Mouse (Mus musculus) heart, embryonic 16.5 days (tissue): ENCODE data around the gene Cers6. TPM values are rescaled to one million over a fixed set of nuclear protein-coding genes. Genes with fewer than 3 reads are reported as not detected.
A peak's percentile ranks its signal among the peaks of the same experiment; 100 is the strongest.

ENCODE experiments used
- ATAC-seq: fragments of 200-750 bp; cut with Nextera tagmentation; replicated peaks from 2 replicates; pipeline ENCODE4 v1.8.0; 2017; ENCODE audit warnings: moderate number of reproducible peaks; ENCODE audit not compliant: insufficient read depth, low FRiP score; ENCODE audit errors: extremely low read depth
- H3K27ac ChIP-seq: fragments of 300-500 bp; sonication (generic); 2 replicates; pipeline ENCODE4 v1.5.1; 2014; ENCODE audit warnings: mild to moderate bottlenecking, low read length, control low read depth, moderate library complexity
- H3K27me3 ChIP-seq: fragments of 300-500 bp; sonication (generic); 2 replicates; pipeline ENCODE4 v1.6.1; 2014; ENCODE audit warnings: low read length, mixed read lengths; ENCODE audit not compliant: control insufficient read depth, insufficient read depth
- H3K36me3 ChIP-seq: fragments of 300-500 bp; sonication (generic); 2 replicates; pipeline ENCODE4 v1.6.1; 2014; ENCODE audit not compliant: control insufficient read depth, insufficient read depth
- H3K4me1 ChIP-seq: fragments of 300-500 bp; sonication (generic); 2 replicates; pipeline ENCODE4 v1.6.1; 2014; ENCODE audit warnings: low read length, mixed read lengths; ENCODE audit not compliant: control insufficient read depth, insufficient read depth
- H3K4me2 ChIP-seq: fragments of 300-500 bp; sonication (generic); 2 replicates; pipeline ENCODE4 v1.6.1; 2014; ENCODE audit warnings: low read depth, mild to moderate bottlenecking, control low read depth, low read length
- H3K4me3 ChIP-seq: fragments of 300-500 bp; sonication (generic); 2 replicates; pipeline ENCODE4 v1.5.1; 2014; ENCODE audit warnings: mild to moderate bottlenecking, control low read depth, low read length
- H3K9ac ChIP-seq: fragments of 300-500 bp; sonication (generic); 2 replicates; pipeline ENCODE4 v1.6.1; 2014; ENCODE audit warnings: low read length, control low read depth
- H3K9me3 ChIP-seq: fragments of 300-500 bp; sonication (generic); replicated peaks from 2 replicates; pipeline ENCODE4 v1.6.1; 2016; ENCODE audit warnings: low read length; ENCODE audit not compliant: control insufficient read depth
- WGBS: fragments of 180-500 bp; shearing (Covaris S2); extraction: QIAGEN DNeasy Blood & Tissue Kit; methylation state at CpG from one replicate; pipeline ENCODE4 v1.1.7; 2014; 5-methylcytosine and 5-hydroxymethylcytosine counted together
- polyA plus RNA-seq: library from polyadenylated mRNA; unstranded; fragments of >200 nt; fragmentation: Nextera tagmentation; extraction: Ambion mirVana; gene quantifications from 2 replicates; pipeline ENCODE4 v1.2.1, GENCODE M21; 2015

Gene Cers6
- polyA plus RNA-seq, 1 experiment from 2014 or later: 22.3 TPM

DNA sequence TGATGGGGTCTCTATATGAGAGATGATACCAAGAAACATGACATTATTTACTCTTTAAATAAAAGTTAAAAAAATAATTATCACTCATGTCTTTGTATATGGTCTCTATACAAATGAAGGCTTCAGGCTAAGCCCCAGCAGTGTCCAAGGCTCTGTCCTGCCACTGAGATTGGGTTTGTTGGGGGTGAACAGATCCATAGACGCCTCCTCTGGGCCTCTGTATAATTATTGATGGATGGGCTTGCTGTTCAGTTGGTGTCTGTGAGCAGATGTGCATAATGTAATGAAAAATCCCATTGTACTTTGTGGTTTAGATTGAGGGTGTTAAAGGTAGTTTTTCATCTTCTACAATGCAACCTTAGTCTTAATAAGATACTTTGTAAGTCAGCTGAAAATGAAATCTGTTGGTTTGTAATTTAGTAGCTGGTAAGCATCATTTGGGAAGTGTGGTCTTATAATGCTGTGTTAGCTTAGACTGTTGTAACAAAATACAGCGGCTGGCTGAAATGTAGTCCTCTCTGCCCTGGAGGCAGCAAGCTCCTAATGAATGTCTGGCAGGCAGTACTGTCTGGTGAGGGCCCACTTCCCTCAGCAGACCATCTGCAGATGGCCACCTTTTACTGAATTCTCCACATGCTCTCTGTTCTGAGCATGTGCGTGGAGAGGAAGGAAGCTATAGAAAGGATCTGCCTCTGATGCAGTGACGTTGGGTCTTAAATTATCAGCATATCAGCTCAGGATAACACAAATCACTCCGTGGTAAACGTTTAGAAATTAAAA, 181.3 kb downstream of the Cers6 start:
- H3K27ac ChIP-seq: no peak overlapping the region
- H3K9me3 ChIP-seq: no peaks in the 10 kb centered on the region
- no peak overlapping the region for H3K9ac ChIP-seq
- H3K4me2 ChIP-seq: no peak overlapping the region
- no peak for ATAC-seq
- WGBS: 61% methylated on average over 6 of the region's 6 CpGs
- H3K27me3 ChIP-seq: no peaks in the 10 kb centered on the region
- H3K4me3 ChIP-seq: no peak overlapping the region
- H3K36me3 ChIP-seq: no peaks in the 10 kb centered on the region
- H3K4me1 ChIP-seq: no peaks in the 10 kb centered on the region

DNA sequence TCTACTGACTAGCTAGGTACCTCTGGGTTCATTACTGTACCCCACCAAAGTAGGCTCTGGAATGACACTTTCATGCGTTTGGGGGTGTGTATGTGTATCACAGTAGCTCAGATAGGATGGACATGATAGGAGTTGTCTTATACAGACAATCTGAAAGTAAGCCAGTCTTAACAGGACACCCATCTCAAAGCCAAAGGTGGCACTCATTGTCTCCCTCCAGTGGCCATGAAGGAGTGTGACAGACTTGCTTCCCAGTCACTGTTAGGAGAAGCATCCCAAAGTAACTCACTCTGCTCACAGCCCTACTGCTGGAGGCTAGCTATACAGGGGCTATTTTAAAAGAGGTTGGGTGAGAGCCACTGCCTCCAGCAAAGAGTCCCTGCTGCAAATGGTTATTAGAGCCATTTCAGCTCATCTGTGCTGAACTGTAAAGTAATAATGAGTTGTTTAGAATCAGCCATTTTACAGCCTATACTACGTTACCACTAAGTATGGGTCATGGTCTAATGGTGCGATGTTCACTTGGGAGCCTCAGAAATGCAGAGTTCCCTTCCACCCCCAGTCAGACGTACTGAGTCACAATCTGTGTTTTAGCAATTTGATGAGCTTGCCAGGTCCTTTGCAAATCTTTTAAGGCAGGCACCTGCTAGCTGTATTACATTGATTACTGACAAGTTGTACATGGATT, 182.3 kb downstream of the Cers6 start:
- no peak overlapping the region for H3K4me3 ChIP-seq
- no peaks in the 10 kb centered on the region for H3K36me3 ChIP-seq
- H3K27me3 ChIP-seq: no peaks in the 10 kb centered on the region
- H3K9ac ChIP-seq: no peak overlapping the region
- WGBS: 74% methylated on average over 4 of the region's 4 CpGs
- H3K27ac ChIP-seq: no peak overlapping the region
- H3K9me3 ChIP-seq: no peaks in the 10 kb centered on the region
- H3K4me1 ChIP-seq: no peaks in the 10 kb centered on the region
- ATAC-seq: peak; percentile 52
- H3K4me2 ChIP-seq: no peak overlapping the region

DNA sequence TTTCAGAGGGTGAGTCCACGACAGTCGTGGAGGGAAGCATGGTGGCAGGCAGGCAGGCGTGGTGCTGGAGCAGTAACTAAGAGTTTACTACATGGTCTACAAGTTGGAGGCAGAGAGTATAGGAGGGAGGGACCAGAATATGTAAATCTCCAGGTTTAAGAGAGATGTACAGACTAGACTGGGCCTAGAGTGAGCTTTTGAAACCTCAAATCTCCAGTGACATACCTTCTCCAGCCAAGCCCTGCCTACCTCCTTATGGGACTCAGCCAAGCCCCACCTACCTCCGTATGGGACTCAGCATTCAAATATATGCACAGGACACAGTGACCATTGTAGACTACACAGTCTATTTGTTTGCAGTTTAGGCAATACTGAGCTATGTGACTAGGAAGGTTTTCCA, 184.7 kb downstream of the Cers6 start:
- H3K9me3 ChIP-seq: no peaks in the 10 kb centered on the region
- no peaks in the 10 kb centered on the region for H3K36me3 ChIP-seq
- H3K4me2 ChIP-seq: no peak overlapping the region
- no peak overlapping the region for H3K27ac ChIP-seq
- H3K9ac ChIP-seq: no peak overlapping the region
- no peaks in the 10 kb centered on the region; the same call in 1 of the 2 replicates for H3K4me1 ChIP-seq
- no peaks in the 10 kb centered on the region for H3K27me3 ChIP-seq
- no peak for ATAC-seq
- 86% methylated on average over 4 of the region's 4 CpGs for WGBS
- no peak overlapping the region for H3K4me3 ChIP-seq

DNA sequence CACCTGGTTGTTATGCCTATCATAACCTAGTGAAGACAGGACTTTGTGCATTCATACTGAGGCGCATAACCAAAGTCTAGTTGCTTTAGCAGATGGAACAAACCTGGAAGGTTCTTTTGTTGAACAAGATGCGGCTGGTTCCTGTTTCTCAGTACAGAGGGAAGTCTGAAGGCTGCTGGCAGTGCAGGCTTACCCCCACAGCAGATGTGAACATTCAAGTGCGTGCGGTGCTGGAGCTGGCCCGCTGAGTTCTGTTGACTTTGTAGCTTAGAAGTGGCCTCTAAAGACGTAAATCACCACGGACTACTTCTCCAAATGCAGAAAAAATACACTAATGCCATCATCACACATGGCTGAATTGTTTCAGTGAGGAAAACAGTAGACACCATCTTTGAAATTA, 186.1 kb downstream of the Cers6 start:
- no peak for ATAC-seq
- WGBS: 92% methylated on average over 7 of the region's 7 CpGs
- Histone ChIP-seq H3K4me2 (no peak overlapping the region), H3K27me3 (no peaks in the 10 kb centered on the region), H3K9me3 (no peaks in the 10 kb centered on the region), H3K27ac (no peak overlapping the region), H3K9ac (no peak overlapping the region), H3K4me1 (no peaks in the 10 kb centered on the region; the same call in 1 of the 2 replicates), H3K4me3 (no peak overlapping the region), H3K36me3 (no peaks in the 10 kb centered on the region)

DNA sequence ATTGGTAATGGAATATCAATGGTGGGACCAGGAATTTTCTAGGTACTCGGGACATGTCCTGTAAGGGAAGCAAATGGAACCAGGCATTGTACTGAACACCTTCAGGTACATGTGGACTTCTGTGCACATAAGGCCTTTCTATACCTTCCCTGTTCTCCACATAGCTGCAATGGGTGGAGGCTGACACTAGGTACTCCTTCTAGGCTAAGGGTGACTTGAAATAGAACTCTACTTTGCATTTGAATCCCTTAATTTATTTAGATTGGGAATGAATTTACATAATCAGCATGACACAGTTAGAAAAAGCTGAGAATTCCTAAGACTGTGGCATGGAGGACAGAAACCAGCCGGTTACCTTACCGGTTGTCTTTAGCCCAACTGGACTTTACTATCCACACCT, 186.6 kb downstream of the Cers6 start:
- Histone ChIP-seq H3K9me3 (no peaks in the 10 kb centered on the region), H3K27me3 (no peaks in the 10 kb centered on the region), H3K36me3 (no peaks in the 10 kb centered on the region), H3K9ac (no peak overlapping the region), H3K4me2 (no peak overlapping the region), H3K4me1 (no peaks in the 10 kb centered on the region; the same call in 1 of the 2 replicates), H3K27ac (no peak overlapping the region), H3K4me3 (no peak overlapping the region)
- ATAC-seq: no peak
- 88% methylated on average over 3 of the region's 3 CpGs for whole genome bisulfite sequencing

DNA sequence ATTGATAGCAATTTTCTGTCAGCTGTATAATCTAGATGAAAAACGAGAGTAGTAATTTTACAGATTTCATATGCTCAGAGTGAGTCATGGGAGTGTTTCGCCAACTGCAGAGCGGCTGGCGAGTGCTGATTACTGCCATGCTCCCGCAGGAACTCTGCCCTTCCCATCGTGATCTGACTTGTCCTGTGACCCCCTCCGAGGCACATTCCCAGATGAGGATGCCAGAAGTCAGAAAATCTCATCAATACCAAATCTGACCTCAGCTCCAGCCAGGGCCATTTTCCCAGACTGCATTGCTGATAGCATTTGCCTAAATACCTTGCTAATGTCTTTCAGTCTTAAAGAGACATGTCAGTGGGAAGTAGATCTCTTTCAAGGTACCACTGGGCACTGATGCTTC, 187.9 kb downstream of the Cers6 start:
- H3K36me3 ChIP-seq: no peaks in the 10 kb centered on the region
- H3K4me3 ChIP-seq: no peak overlapping the region
- WGBS: 71% methylated on average over 7 of the region's 7 CpGs
- H3K27me3 ChIP-seq: no peaks in the 10 kb centered on the region
- peaks cover 6% of the 10 kb centered on the region for H3K4me1 ChIP-seq
- no peak overlapping the region for H3K27ac ChIP-seq
- H3K9me3 ChIP-seq: no peaks in the 10 kb centered on the region
- no peak overlapping the region for H3K9ac ChIP-seq
- H3K4me2 ChIP-seq: no peak overlapping the region
- ATAC-seq: no peak

DNA sequence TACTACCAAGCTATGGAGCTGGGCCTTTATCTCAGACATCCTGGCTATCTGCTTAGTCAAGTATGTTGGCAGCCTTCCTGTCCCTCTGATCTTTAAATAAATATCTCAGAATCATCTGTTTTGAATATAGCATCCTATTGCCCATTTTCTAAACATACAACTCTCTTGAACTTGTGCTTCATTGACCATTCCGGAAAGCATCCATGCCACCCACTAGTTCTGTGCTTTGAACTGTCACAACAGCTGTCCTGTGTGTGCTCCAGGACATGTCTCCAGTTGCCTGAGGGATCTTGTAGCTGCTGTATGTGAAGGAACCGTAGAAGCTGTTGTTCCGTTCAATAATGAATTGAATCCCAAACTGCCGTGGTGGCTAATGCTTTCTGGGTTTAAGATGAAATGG, 188.9 kb downstream of the Cers6 start:
- 83% methylated on average over 4 of the region's 4 CpGs for WGBS
- Histone ChIP-seq H3K4me3 (no peak overlapping the region), H3K9ac (no peak overlapping the region), H3K27me3 (no peaks in the 10 kb centered on the region), H3K27ac (no peak overlapping the region), H3K4me2 (no peak overlapping the region), H3K9me3 (no peaks in the 10 kb centered on the region), H3K36me3 (no peaks in the 10 kb centered on the region), H3K4me1 (peaks cover 12% of the 10 kb centered on the region)
- ATAC-seq: no peak

DNA sequence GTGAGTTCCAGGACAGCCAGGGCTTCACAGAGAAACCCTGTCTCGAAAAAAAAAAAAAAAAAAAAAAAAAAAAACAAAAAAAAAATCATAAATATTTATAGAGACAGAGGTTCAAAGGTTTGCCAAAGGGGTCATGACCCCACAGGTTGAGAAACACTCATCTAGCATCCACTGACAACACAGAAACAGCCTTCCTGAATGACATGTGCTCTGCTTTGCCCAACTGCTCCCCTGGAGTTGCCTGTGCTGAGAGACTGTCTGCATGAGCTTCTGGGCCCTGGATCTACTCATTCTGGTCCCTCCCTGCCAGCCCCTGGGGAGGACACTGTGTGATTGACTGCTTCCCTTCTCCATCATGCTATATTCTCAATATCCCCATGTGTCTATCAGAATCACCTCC, 190.4 kb downstream of the Cers6 start:
- Histone ChIP-seq H3K4me1 (peaks cover 12% of the 10 kb centered on the region), H3K36me3 (no peaks in the 10 kb centered on the region), H3K9ac (no peak overlapping the region), H3K9me3 (no peaks in the 10 kb centered on the region), H3K4me2 (no peak overlapping the region), H3K27me3 (no peaks in the 10 kb centered on the region), H3K4me3 (no peak overlapping the region), H3K27ac (no peak overlapping the region)
- 44% methylated on average over 1 of the region's 1 CpGs for WGBS
- ATAC-seq: no peak

DNA sequence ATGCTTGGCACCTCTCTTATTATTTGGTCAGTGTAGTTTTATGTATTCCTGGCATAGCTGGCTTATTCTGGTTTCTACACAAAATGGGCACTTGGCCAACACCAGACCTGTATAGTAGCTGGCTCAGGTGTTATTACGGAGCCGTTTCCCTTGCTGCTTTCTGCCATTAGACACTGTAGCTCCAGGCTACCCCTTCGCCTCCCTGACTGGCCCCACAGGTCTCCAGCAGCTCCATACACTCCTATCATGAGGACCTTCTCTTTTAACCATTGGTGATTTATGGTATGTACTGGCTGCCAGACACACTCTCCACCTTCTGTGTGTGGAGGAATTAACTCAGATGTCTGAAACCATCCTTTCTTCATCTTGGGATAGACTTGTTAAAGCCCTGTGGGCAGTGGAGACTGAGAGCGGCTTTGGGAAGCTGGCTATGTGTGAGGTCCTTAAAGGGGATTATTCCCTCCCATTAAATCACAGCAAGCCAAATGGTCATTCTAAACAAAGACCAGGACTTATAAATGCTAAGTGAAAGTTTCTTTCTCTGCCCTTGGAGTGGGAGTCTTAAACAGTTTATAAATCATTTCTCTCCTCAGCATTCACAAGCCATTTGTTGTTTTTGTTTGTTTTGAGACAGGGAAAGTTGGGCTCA, 192.1 kb downstream of the Cers6 start:
- no peak overlapping the region for H3K27ac ChIP-seq
- ATAC-seq: no peak

More for the DNA sequence above, 192.1 kb downstream of the Cers6 start:
- no peak overlapping the region for H3K4me3 ChIP-seq
- 86% methylated on average over 4 of the region's 4 CpGs for WGBS
- no peak overlapping the region for H3K9ac ChIP-seq
- H3K4me1 ChIP-seq: peaks cover 12% of the 10 kb centered on the region
- H3K4me2 ChIP-seq: no peak overlapping the region
- H3K36me3 ChIP-seq: no peaks in the 10 kb centered on the region
- H3K9me3 ChIP-seq: no peaks in the 10 kb centered on the region
- no peaks in the 10 kb centered on the region for H3K27me3 ChIP-seq
